Mouse (Mus musculus) mature B cell (primary cell): Measurements from ENCODE around the gene Olfr410.

Experiments used
- in situ Hi-C: fragments of 300-500 bp; cut with MboI; formaldehyde crosslinking; loops from 2 replicates; pipeline ENCODE4 v1.14.3; 2019

Olfr410 gene

DNA sequence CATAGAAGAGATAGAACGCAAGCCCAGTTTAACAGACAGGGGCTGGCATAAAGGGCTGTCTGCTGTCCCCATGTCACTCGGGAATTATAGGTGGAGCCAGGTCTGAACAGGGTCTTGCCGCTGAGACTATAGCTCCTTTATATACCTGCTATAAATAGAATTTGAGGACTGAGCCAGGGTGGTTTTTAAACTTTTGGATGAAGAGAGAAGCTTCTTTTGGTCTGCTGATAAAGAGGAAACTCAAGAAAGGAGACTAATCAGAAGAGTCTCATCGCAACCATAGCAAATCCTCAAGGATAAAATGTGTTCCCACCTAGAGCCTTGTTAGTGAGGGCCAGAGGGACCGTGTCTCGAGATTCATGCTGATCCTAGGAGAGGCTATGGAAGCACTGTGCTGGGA is at the start of gene Olfr410:
Gene Olfr410 (minus strand): TSS at position 101 of the 400 bp plus-strand sequence.
- in situ Hi-C loops, result no loop called here

DNA sequence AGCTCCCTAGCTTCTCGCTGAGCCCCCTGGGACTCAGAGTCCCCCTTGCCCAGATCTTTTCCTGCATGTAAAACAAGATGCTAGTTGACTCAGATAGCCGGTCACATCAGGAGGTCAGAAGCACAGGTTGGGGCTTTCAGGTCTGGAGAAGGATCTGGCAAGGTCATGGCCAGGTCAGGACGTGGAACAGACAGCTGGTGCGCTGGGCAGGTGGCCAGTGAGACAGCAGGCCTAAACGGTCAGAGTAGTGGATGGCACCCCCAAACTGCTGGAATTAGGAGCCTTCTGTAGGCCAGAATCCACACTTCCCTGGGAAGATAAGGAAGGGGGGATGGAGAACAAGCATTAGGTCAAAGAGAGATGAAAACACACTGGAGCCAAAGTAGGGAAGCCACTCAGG is 49.4 kb upstream of the Olfr410 start:
- in situ Hi-C loops, result no loop called here

DNA sequence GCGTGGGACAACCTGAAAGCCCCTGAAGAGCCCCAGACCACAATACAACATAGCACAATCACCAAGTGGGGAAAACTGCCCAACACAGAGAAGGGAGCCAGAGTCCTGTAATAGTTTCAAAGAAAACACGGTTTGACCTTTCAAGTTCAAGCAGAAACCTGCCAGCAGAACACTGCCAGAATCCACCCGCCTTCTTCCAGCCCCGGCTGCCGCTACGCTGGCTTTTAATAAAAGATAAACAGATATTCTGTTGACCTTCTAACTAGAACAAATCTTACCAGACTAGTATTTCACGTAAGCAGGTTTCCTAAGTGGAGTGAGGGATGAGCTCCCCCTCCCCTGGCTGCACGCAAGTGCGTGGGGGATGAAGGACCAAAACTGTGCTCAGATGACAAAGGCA is 47.8 kb upstream of the Olfr410 start:
- in situ Hi-C loops, result no loop called here

DNA sequence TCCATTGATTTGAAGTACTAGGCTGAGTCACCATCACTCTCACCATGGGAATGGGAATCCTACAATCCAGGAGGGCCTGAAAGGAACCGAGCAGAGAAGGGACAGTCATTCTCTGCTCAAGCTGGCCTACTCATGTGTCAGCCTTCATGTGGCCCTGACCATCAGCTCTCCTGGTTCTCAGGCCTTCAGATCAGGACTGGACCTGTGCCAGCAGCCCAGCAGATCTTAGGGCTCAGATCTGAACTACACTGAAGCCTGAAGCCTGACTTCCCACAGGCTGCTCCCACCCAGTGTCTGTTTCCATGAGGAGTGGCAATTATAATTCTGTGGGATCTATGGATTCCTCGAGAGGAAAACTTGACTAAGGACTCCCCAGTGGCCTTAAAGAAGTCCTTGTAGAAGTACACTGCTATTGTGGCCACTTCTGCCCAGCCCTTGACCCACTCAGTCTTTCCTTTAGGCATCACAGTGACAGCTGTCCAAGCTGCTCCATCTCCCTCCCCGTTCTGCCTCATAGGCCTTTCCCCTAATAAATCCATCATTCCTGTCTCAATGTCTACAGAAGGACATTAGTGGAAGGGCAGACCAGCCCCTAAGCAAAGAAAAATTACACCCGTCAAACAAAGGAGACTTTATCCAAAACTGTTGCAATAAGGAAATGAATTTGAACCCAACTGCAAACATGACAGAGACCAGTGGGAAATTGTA is 41.5 kb upstream of the Olfr410 start:
- in situ Hi-C loops, result no loop called here

DNA sequence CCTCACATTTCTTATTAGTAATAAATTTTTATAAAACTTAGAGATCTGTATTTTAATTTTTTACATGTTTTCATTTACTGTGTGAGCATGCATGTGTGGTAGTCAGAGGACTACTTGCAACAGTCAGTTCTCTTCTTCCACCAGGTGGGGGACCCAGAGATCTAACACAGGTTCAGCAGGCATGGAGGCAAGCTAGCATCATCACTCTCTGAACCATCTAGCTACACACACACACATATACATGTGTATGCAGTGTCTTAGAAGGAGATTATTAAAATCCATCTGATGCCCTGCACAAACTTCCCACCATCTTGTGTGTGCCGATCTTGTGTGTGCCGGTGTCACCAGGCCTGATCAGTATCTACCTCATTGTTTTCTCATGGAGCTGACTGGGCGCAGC is 39.0 kb upstream of the Olfr410 start:
- in situ Hi-C loops, result no loop called here

DNA sequence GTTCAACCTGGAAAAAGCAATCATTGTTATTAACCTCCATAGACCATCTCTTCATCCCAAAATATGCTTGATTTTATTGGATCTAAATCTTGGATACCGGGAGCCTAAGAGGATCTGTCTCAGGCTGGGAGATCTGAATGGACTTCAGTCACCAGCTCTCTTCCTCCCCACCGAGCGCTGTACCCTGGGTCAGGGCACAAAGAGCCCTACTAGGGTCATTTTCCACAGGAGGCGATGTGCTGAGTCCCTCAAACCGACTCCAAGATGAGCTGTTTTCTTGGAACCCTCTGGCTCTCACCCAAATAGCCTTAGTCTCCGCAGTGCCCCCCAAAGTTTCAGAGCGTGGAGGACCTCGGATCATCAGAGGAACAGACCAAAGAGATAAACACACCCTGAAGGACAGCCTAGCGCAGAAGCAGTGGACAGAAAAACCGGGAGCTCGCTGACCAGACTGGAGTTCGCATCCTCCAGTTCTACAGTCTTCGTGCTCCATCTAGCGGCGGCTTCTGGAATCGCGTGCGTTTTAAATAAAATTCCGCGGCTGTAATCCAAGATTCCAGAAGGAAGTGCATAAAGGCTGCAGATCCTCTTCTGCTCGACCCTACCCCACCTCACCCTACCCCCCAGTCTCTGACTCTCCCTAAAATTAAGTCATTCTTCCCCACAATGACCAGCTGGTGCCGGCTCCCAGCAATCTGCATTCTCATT is 33.7 kb upstream of the Olfr410 start:
- in situ Hi-C loops, result no loop called here

DNA sequence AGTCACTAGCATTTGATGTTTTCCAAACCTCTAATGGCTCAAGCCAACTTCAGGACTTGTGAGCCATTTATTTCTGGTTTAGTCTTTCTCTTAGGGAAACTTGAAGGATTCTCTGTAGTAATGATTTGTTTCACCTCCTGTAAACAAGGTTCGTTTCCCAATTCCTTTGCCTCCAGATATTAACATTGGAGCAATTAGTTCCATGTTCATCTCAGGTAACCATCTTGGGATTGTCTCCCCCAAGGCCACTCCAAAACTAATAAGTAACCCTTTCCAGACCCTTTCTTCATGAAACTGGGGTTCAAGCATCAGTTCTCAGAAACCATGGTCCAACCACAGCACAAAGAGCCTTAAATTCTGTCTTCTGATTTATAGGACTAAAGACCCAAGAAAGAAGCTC is 23.9 kb upstream of the Olfr410 start, which contains the start of gene Olfr412:
Gene Olfr412 (plus strand): TSS at position 301 of the 400 bp plus-strand sequence.
- in situ Hi-C loops, result no loop called here

DNA sequence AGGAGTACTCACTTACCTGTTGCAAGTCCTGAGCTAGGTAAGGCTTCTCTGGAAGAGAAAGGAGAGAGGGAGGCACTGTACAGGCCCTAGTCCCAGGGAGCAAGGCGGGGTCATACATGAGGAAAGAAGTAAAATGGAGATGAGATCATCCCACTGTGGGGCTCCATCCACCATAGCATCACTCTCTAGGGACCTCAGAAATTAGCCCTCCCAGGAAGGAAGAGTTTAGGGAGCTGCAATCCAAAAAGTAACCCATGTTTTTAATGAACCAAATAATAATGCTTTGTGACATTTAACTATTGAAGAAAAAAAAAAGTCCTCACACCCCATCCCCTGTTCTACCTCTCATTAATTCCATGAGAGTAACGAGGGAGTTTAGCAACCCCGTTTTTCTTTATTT is 14.7 kb upstream of the Olfr410 start, which contains the start of gene Olfr411:
Gene Olfr411 (minus strand): TSS at position 101 of the 400 bp plus-strand sequence.
- in situ Hi-C loops, result no loop called here

DNA sequence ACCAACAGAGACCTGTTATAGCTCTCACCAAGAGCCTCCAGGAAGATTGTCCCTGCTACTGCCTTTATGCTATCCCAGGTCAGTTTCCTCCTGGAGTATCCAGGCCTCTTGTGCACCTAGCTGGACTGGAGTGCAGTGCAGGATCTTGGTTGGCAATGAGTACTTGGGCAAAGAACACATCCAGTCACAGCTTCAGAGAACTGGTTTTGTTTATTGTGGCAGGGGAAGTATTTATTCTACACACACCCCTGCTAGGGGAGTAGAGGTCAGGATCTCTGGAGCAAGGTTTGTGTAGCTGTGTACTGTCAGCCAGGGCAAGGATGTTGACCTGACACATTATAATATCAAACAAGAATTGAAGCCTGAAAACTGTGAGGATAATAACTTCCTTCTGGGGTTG is 9.1 kb downstream of the Olfr410 start:
- in situ Hi-C loops, result no loop called here

DNA sequence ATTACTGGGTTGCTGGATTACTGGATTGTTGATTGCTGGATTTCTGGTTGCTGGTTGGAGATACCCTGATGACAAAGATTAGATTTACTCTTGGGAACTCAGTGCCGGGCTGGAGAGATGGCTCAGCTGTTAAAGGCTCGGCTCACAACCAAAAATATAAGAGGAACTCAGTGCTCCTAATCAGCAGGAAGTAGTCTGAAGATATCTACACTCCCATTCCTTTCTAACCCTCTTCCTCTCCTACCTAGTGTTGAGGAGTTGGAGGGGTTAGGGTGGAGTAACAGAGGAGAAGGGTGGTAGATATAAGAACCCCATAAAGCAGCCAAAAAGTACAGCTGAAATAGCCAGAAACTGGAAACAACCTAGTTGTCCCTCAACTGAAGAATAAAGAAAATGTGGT is 11.8 kb downstream of the Olfr410 start:
- in situ Hi-C loops, result no loop called here

DNA sequence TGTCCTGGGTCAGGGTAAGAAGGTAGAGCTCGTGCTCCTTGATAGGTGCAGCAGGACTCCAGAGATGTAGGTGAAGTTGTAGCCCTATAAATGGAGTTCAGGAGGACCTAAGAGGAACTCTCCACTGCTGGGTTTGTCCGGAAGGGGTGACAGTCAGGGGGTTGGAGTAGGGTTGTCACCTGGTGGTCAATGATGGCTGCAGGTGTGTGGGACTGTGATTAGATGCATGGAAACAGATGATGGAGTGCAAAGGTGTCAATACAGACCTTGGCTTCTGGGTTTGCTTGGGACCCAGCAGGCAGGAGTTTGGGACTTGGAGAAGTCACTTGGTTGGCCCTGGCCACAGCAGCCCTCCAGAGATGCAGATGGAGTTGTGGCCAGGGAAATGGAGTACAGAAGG is 50.6 kb downstream of the Olfr410 start:
- in situ Hi-C loops, result no loop called here

DNA sequence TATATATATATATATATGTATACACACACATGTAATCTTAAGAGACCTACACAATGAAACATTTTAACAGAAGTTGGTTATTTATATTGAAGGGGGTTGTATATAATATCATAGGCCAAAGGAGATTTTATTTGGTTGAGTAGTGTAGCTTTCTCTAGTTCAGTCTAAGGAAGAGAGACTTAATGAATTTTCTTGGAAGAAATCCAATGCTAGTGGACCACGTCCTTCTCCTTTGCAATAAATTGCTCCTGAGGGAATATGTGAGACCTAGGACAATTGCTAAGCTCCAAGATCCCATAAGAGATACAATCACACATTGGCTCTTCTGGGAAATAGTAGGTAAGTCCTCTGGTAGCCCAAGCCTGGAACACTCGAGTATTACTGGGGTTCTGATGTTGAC is 54.4 kb downstream of the Olfr410 start, which contains the start of gene Olfr59:
Gene Olfr59 (plus strand): TSS at position 301 of the 400 bp plus-strand sequence.
- in situ Hi-C loops, result no loop called here
